Mouse (Mus musculus) stomach, embryonic 15.5 days (tissue): Measurements from ENCODE around the gene Etv4. TPM values are rescaled to one million over a fixed set of nuclear protein-coding genes. Genes with fewer than 3 reads are reported as not detected.

Source experiments
- polyA plus RNA-seq: library from polyadenylated mRNA; unstranded; fragments of >200 nt; fragmentation: Nextera tagmentation; extraction: Ambion mirVana; gene quantifications from 2 replicates; pipeline ENCODE4 v1.2.1, GENCODE M21; 2015

Etv4 gene
- polyA plus RNA-seq, 1 experiment from 2014 or later = 6.8 TPM

Other genes starting within 250 kb of the Etv4 start
- gene Brca1, start 233.4 kb downstream of the Etv4 start, polyA plus RNA-seq = 9.7 and 11.8 TPM in 2 replicates
- 56.4 and 68.3 TPM in 2 replicates for gene Nbr1, start 233.2 kb downstream of the Etv4 start, polyA plus RNA-seq
- gene Tmem106a, start 203.1 kb downstream of the Etv4 start, polyA plus RNA-seq = 9.8 and 10.1 TPM in 2 replicates
- gene Gm11634, start 186.1 kb downstream of the Etv4 start, polyA plus RNA-seq = not detected in 2 replicates
- gene Rdm1, start 158.2 kb downstream of the Etv4 start, polyA plus RNA-seq = 37.6 and 39.6 TPM in 2 replicates
- gene Arl4d, start 119.8 kb downstream of the Etv4 start, polyA plus RNA-seq = 7.6 and 7.7 TPM in 2 replicates
- gene Dhx8, start 52.5 kb downstream of the Etv4 start, polyA plus RNA-seq = 27.4 and 28.1 TPM in 2 replicates
- gene Meox1, start 109.0 kb upstream of the Etv4 start, polyA plus RNA-seq = 5.0 and 5.3 TPM in 2 replicates
- 0.08 and 0.10 TPM in 2 replicates for gene Sost, start 181.6 kb upstream of the Etv4 start, polyA plus RNA-seq
- gene Cfap97d1, start 198.9 kb upstream of the Etv4 start, polyA plus RNA-seq = not detected in 2 replicates
- 22.5 and 25.0 TPM in 2 replicates for gene Dusp3, start 201.6 kb upstream of the Etv4 start, polyA plus RNA-seq
- 7.2 and 9.0 TPM in 2 replicates for gene Mpp3, start 243.1 kb upstream of the Etv4 start, polyA plus RNA-seq